8 mouse cellular contexts compared by ENCODE assay signal in the genomic region with DNA sequence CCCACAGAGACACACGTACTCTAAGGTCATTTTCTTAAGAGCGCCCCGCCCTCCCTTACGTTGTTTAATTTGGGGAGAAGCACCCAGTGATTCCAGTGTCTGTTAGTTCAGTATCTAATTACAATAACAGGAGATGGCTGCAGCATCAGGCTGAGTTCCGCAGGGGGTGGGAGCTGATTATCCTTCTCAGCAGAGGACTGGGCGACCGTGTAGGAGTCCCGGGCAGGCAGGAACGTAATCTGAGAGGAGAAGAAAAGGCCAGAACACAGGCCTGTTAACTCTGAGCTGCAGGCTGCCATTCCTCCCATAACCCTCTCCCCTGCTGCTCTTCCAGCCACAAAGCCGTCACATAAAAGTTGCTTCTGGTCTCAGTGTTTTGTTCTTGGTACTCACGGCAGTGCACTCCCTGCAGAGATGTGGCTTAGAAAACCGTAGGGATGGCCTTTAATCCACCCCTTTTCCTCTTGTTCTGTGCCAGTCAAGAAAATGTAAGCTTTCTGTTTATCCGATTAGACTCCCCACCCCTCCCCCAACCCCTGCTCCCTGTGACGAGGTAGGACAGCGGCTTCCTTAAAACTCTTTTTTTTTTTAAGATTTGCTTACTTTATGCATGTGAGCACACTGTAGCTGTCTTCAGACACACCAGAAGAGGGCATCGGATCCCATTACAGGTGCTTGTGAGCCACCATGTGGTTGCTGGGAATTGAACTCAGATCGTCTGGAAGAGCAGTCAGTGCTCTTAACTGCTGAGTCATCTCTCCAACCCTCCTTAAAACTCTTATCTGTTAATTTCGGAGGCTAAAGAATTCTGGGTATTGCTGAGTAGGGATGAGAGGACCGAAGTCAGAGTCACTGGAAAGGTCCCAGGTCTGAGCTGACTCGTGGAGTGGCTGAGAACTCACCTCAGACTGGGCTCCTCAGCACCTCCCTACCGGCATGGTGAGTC.
DNase-seq lines count a peak whose midpoint lies in the region; ATAC-seq and TF ChIP-seq lines count a peak whose summit lies in the region.

No protein-coding gene starts in this region.

- WGBS in heart, postnatal 0 days = 10% methylated on average over 21 of the region's 21 CpGs
- WGBS in liver, postnatal 0 days (ENCODE audit: insufficient replicate concordance) = 25% methylated on average over 21 of the region's 21 CpGs
- 14% methylated on average over 21 of the region's 21 CpGs for WGBS in stomach, embryonic 15.5 days

- H3K4me3 ChIP-seq in heart, postnatal 0 days (ENCODE audit: low read depth, low read length) = peak overlapping the region; percentile 32
- H3K4me3 ChIP-seq in liver, postnatal 0 days (ENCODE audit: low read depth, low read length) = peak overlapping the region; percentile 33; the same call in 1 of the 2 replicates
- peak overlapping the region; percentile 19; the same call in 1 of the 2 replicates for H3K4me3 ChIP-seq in stomach, embryonic 15.5 days (replicated peaks)

- peak overlapping the region; percentile 5; the same call in 1 of the 2 replicates for H3K27ac ChIP-seq in heart, postnatal 0 days (ENCODE audit: low read depth)
- no peak overlapping the region for H3K27ac ChIP-seq in liver, postnatal 0 days (ENCODE audit: low read depth)
- no peak overlapping the region for H3K27ac ChIP-seq in stomach, embryonic 15.5 days

- no peaks in the 10 kb centered on the region for H3K27me3 ChIP-seq in heart, postnatal 0 days (ENCODE audit: control insufficient read depth, insufficient read depth, low read length)
- H3K27me3 ChIP-seq in liver, postnatal 0 days (ENCODE audit: insufficient read depth, low read length) = no peaks in the 10 kb centered on the region
- no peaks in the 10 kb centered on the region for H3K27me3 ChIP-seq in stomach, embryonic 15.5 days (replicated peaks)

- H3K4me1 ChIP-seq in heart, postnatal 0 days (ENCODE audit: control insufficient read depth, insufficient read depth) = peaks cover 9% of the 10 kb centered on the region; the same call in 1 of the 2 replicates
- H3K4me1 ChIP-seq in liver, postnatal 0 days (ENCODE audit: insufficient read depth) = peaks cover 8% of the 10 kb centered on the region
- peaks cover 8% of the 10 kb centered on the region; the same call in 1 of the 2 replicates for H3K4me1 ChIP-seq in stomach, embryonic 15.5 days

- DNase-seq in kidney, postnatal 10 days = peak; percentile 47
- no peak for DNase-seq in kidney, adult 18-20 months
- peak; percentile 70 for DNase-seq in embryo, embryonic 9.5 days (ENCODE audit: extremely low spot score)
- DNase-seq in heart, postnatal 0 days (ENCODE audit: low spot score) = no peak
- no peak for DNase-seq in liver, postnatal 0 days
- DNase-seq in frontal cortex, postnatal 14 days (ENCODE audit: low spot score in 2 of 2) = no peak
- DNase-seq in urinary bladder, postnatal 25 days (ENCODE audit: low spot score) = no peak

- no peaks in the 10 kb centered on the region for H3K36me3 ChIP-seq in heart, postnatal 0 days (replicated peaks; ENCODE audit: control insufficient read depth, insufficient read depth, low read length)
- no peaks in the 10 kb centered on the region for H3K36me3 ChIP-seq in liver, postnatal 0 days (replicated peaks; ENCODE audit: insufficient read depth, low read length)
- no peaks in the 10 kb centered on the region for H3K36me3 ChIP-seq in stomach, embryonic 15.5 days

- H3K9ac ChIP-seq in heart, postnatal 0 days (replicated peaks; ENCODE audit: low read depth, low read length) = no peak overlapping the region; the same call in 1 of the 2 replicates
- peak overlapping the region; percentile 23 for H3K9ac ChIP-seq in liver, postnatal 0 days (replicated peaks)
- no peak overlapping the region for H3K9ac ChIP-seq in stomach, embryonic 15.5 days

- TF ChIP-seq CTCF in heart, postnatal 0 days (IDR thresholded peaks at IDR 0.05; ENCODE audit: low read depth) = no peak; the same call in 1 of the 2 replicates
- no peak for TF ChIP-seq CTCF in liver, postnatal 0 days (IDR thresholded peaks at IDR 0.05; ENCODE audit: low read depth)

- ATAC-seq in heart, postnatal 0 days (ENCODE audit: insufficient read depth, low read depth) = no peak
- ATAC-seq in liver, postnatal 0 days = peak; percentile 9; the same call in 1 of the 2 replicates
- ATAC-seq in stomach, embryonic 15.5 days (ENCODE audit: insufficient read depth, low FRiP score, low read depth) = peak; percentile 37; the same call in 1 of the 2 replicates

- TF ChIP-seq EP300 in heart, postnatal 0 days (IDR thresholded peaks at IDR 0.05; ENCODE audit: low read depth) = no peak
- TF ChIP-seq EP300 in liver, postnatal 0 days (IDR thresholded peaks at IDR 0.05; ENCODE audit: low read depth) = no peak

- peak overlapping the region; percentile 55 for H3K4me2 ChIP-seq in heart, postnatal 0 days (ENCODE audit: low read depth, low read length)
- peak overlapping the region; percentile 60 for H3K4me2 ChIP-seq in liver, postnatal 0 days (ENCODE audit: low read depth, low read length)
- H3K4me2 ChIP-seq in stomach, embryonic 15.5 days = peak overlapping the region; percentile 45

- no peaks in the 10 kb centered on the region for H3K9me3 ChIP-seq in heart, postnatal 0 days (replicated peaks; ENCODE audit: control insufficient read depth, low read length)
- no peaks in the 10 kb centered on the region for H3K9me3 ChIP-seq in liver, postnatal 0 days (ENCODE audit: low read length)
- H3K9me3 ChIP-seq in stomach, embryonic 15.5 days = no peaks in the 10 kb centered on the region

Comparison
In these comparisons a context has a peak if more than half of its experiments do, and no peak if none do; other contexts are left out.
1. DNase-seq: peak in kidney, postnatal 10 days (single experiment) and embryo, embryonic 9.5 days (single experiment); none in kidney, adult 18-20 months (single experiment), heart, postnatal 0 days (single experiment), liver, postnatal 0 days (single experiment), frontal cortex, postnatal 14 days (0 of 2) and urinary bladder, postnatal 25 days (single experiment).
2. Peak in every context shown above with its lines, with median percentiles within 50 percentile points of each other: H3K4me2 ChIP-seq and H3K4me3 ChIP-seq.